Comparison of ENCODE assay signal across 16 mouse cellular contexts in the genomic region with DNA sequence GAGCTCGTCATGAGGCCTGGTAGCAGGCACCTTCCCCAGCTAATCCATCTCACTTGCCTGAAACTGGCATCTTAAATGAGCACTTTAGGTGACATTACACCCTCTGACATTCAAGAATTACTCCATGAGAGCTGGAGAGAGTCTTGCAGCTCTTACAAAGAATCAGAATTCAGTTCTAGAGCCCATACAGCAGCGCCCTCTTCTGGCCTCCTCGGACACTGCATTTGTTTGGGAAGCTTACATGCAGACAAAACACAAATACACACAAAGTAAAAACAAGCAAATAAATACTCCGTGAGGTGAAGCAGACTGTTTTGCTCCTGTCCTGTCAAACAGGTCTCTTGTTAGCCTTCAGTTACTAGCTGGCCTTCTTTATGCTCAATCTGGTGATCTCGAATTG. TPM values are rescaled to one million over a fixed set of nuclear protein-coding genes. Genes with fewer than 3 reads are reported as not detected.
DNase-seq lines count a peak whose midpoint lies in the region; ATAC-seq and TF ChIP-seq lines count a peak whose summit lies in the region.
"Not testable (repeated sequence)": the region's sequence is repeated elsewhere in the genome, so short reads cannot be mapped to it uniquely, and the experiment has no call there.
"Had no signal": no experiment of that assay in that cellular context is flagged by ENCODE, and none has a peak within 500 bp of the region (broad histone marks: within the 10 kb centered on the region; RNA-seq: fewer than 3 reads in every experiment).

No protein-coding gene starts in this region.

- not testable (repeated sequence) for H3K27me3 ChIP-seq in lung, embryonic 14.5 days (ENCODE audit: insufficient read depth, low read length)

- not testable (repeated sequence) for H3K9ac ChIP-seq in lung, embryonic 14.5 days

- TF ChIP-seq CTCF in lung, embryonic 14.5 days (IDR thresholded peaks at IDR 0.05; ENCODE audit: low read depth), result peak; percentile 49

- not testable (repeated sequence) for H3K9me3 ChIP-seq in lung, embryonic 14.5 days (ENCODE audit: low read depth, low read length)

- WGBS in lung, embryonic 14.5 days, result 40% methylated on average over 5 of the region's 5 CpGs

- H3K4me2 ChIP-seq in lung, embryonic 14.5 days, result not testable (repeated sequence)

- not testable (repeated sequence) for H3K4me1 ChIP-seq in lung, embryonic 14.5 days (ENCODE audit: insufficient read depth)

- H3K36me3 ChIP-seq in lung, embryonic 14.5 days (ENCODE audit: insufficient read depth), result not testable (repeated sequence)

- not testable (repeated sequence) for H3K27ac ChIP-seq in lung, embryonic 14.5 days (ENCODE audit: low read depth)

- ATAC-seq in granulocyte monocyte progenitor cell, adult 5-6 weeks (replicated peaks; ENCODE audit: poor library complexity, severe bottlenecking), result peak; percentile 59; the same call in 1 of the 2 replicates
- not testable (repeated sequence) for ATAC-seq in lung, embryonic 14.5 days (ENCODE audit: insufficient read depth)

- peak; percentile 13 for DNase-seq in CD4-positive helper T cell, adult 2 months (ENCODE audit: low read depth, low spot score)
- peak; percentile 47 for DNase-seq in R1 (ENCODE audit: low read depth, low spot score)
- peak; percentile 71 for DNase-seq in embryo, embryonic 10.5 days (ENCODE audit: low spot score)
- DNase-seq in kidney, postnatal 10 days, result peak; percentile 11
- DNase-seq in lung, embryonic 14.5 days, result peak; percentile 60
- DNase-seq in retina, embryonic 14.5 days (ENCODE audit: low spot score), result peak; percentile 49
- DNase-seq in urinary bladder, postnatal 14 days (ENCODE audit: low spot score), result peak; percentile 33

- not testable (repeated sequence) for H3K4me3 ChIP-seq in lung, embryonic 14.5 days (ENCODE audit: low read depth, low read length)

RNA-seq across cellular contexts. Expression of gene Gsdmc3, which starts 16.4 kb away (rescaled TPM):
- not detected in 2 replicates for total RNA-seq in granulocyte monocyte progenitor cell, adult 5-6 weeks (2014; fragmentation: Nextera tagmentation)
- not detected in 2 replicates for total RNA-seq in granulocyte monocyte progenitor cell, adult 5-6 weeks (2017)
- polyA plus RNA-seq in lung, embryonic 14.5 days (2014; fragmentation: Nextera tagmentation; extraction: Ambion mirVana), result not detected in 2 replicates
- total RNA-seq: adrenal gland, adult 2 months; gastrocnemius, postnatal 14 days; liver, adult 2 months; monocyte, adult 5-6 weeks had no signal
- polyA plus RNA-seq: adrenal gland, adult 2 months; embryonic facial prominence, embryonic 12.5 days; forebrain, embryonic 13.5 days; heart, embryonic 13.5 days; hindbrain, embryonic 15.5 days; liver, adult 2 months had no signal

RNA-seq across cellular contexts. Expression of gene Gsdmc2, which starts 17.0 kb away (rescaled TPM):
- not detected in 2 replicates for total RNA-seq in granulocyte monocyte progenitor cell, adult 5-6 weeks (2014; fragmentation: Nextera tagmentation)
- total RNA-seq in granulocyte monocyte progenitor cell, adult 5-6 weeks (2017), result not detected in 2 replicates
- not detected in 2 replicates for polyA plus RNA-seq in lung, embryonic 14.5 days (2014; fragmentation: Nextera tagmentation; extraction: Ambion mirVana)
- total RNA-seq: adrenal gland, adult 2 months; gastrocnemius, postnatal 14 days; liver, adult 2 months; monocyte, adult 5-6 weeks had no signal
- polyA plus RNA-seq: adrenal gland, adult 2 months; forebrain, embryonic 13.5 days; heart, embryonic 13.5 days; hindbrain, embryonic 15.5 days had no signal

RNA-seq across cellular contexts. Expression of gene Gsdmc4, which starts 50.1 kb away (rescaled TPM):
- not detected in 2 replicates for total RNA-seq in granulocyte monocyte progenitor cell, adult 5-6 weeks (2014; fragmentation: Nextera tagmentation)
- total RNA-seq in granulocyte monocyte progenitor cell, adult 5-6 weeks (2017), result not detected in 2 replicates
- polyA plus RNA-seq in lung, embryonic 14.5 days (2014; fragmentation: Nextera tagmentation; extraction: Ambion mirVana), result 0.12 TPM in 1 of 2 replicates, not detected in the other
- total RNA-seq: adrenal gland, adult 2 months; gastrocnemius, postnatal 14 days; liver, adult 2 months; monocyte, adult 5-6 weeks had no signal
- polyA plus RNA-seq: adrenal gland, adult 2 months; forebrain, embryonic 13.5 days; heart, embryonic 13.5 days; hindbrain, embryonic 15.5 days had no signal

Comparison
In these comparisons a context has a peak if more than half of its experiments do, and no peak if none do; other contexts are left out.
1. DNase-seq: peak in every context shown above with its lines; median percentile 71 in embryo, embryonic 10.5 days; 60 in lung, embryonic 14.5 days; 49 in retina, embryonic 14.5 days; 47 in R1; 33 in urinary bladder, postnatal 14 days; 13 in CD4-positive helper T cell, adult 2 months; 11 in kidney, postnatal 10 days.